Mouse (Mus musculus) heart, postnatal 0 days (tissue): Measurements from ENCODE around the gene Prkar2b.

Source experiments
- CTCF ChIP-seq: IDR thresholded peaks from 2 replicates; pipeline ENCODE4 v1.5.1; 2016; ENCODE audit warnings: antibody characterized with exemption, control low read depth, low read depth
- EP300 ChIP-seq: IDR thresholded peaks from 2 replicates; pipeline ENCODE4 v1.6.1; 2016; ENCODE audit warnings: antibody characterized with exemption, low read depth

- no peak for TF ChIP-seq EP300
- no peak for TF ChIP-seq CTCF
Measured at GRCm38 (mm10) chr12:31948101-31949000, 112.7 kb downstream of the Prkar2b start.
